ENCODE assay signal across 25 mouse cellular contexts in genomic region chr7:105803428-105803827, GRCm38 (mm10). TPM values are rescaled to one million over a fixed set of nuclear protein-coding genes. Genes with fewer than 3 reads are reported as not detected.
DNase-seq lines count a peak whose midpoint lies in the region; ATAC-seq and TF ChIP-seq lines count a peak whose summit lies in the region.
"Had no signal": no experiment of that assay in that cellular context is flagged by ENCODE, and none has a peak within 500 bp of the region (broad histone marks: within the 10 kb centered on the region; RNA-seq: fewer than 3 reads in every experiment).

No protein-coding gene starts in this region.

- H3K9ac ChIP-seq in heart, embryonic 12.5 days = no peak overlapping the region
- no peak overlapping the region for H3K9ac ChIP-seq in heart, embryonic 13.5 days
- no peak overlapping the region for H3K9ac ChIP-seq in heart, embryonic 11.5 days (ENCODE audit: low read depth, low read length)
- H3K9ac ChIP-seq in liver, postnatal 0 days (replicated peaks) = no peak overlapping the region
- no peak overlapping the region for H3K9ac ChIP-seq in liver, embryonic 11.5 days (ENCODE audit: low read depth, low read length)
- H3K9ac ChIP-seq: forebrain, embryonic 13.5 days; heart, embryonic 15.5 days; hindbrain, embryonic 14.5 days had no signal

- 0 out of 2 replicates have a peak, but pooled peaks cover under 1% of the 10 kb centered on the region for H3K4me1 ChIP-seq in heart, embryonic 12.5 days (replicated peaks)
- H3K4me1 ChIP-seq in heart, embryonic 13.5 days = 0 out of 2 replicates have a peak, but pooled peaks cover 8% of the 10 kb centered on the region
- H3K4me1 ChIP-seq in heart, embryonic 11.5 days (ENCODE audit: control insufficient read depth, insufficient read depth, low read length) = no peaks in the 10 kb centered on the region
- 0 out of 2 replicates have a peak, but pooled peaks cover 3% of the 10 kb centered on the region for H3K4me1 ChIP-seq in liver, postnatal 0 days (ENCODE audit: insufficient read depth)
- H3K4me1 ChIP-seq in liver, embryonic 11.5 days (replicated peaks; ENCODE audit: control insufficient read depth, insufficient read depth, low read length) = no peaks in the 10 kb centered on the region
- H3K4me1 ChIP-seq: forebrain, embryonic 10.5 days; forebrain, embryonic 13.5 days; heart, embryonic 15.5 days had no signal

- no peak for TF ChIP-seq CTCF in liver, postnatal 0 days (IDR thresholded peaks at IDR 0.05; ENCODE audit: low read depth)

- no peak overlapping the region for H3K27ac ChIP-seq in heart, embryonic 12.5 days (ENCODE audit: poor library complexity, severe bottlenecking)
- 0 out of 2 replicates have a peak overlapping the region, but pooled peaks have one; percentile 10 for H3K27ac ChIP-seq in heart, embryonic 13.5 days (replicated peaks)
- no peak overlapping the region for H3K27ac ChIP-seq in heart, embryonic 11.5 days (ENCODE audit: low read depth, low read length)
- H3K27ac ChIP-seq in liver, postnatal 0 days (ENCODE audit: low read depth) = 0 out of 2 replicates have a peak overlapping the region, but pooled peaks have one; percentile 11
- H3K27ac ChIP-seq in liver, embryonic 11.5 days (ENCODE audit: low read depth, low read length) = no peak overlapping the region
- H3K27ac ChIP-seq: forebrain, embryonic 10.5 days; forebrain, embryonic 13.5 days; hindbrain, embryonic 14.5 days; hindbrain, postnatal 0 days had no signal

- no peak overlapping the region for H3K4me3 ChIP-seq in heart, embryonic 12.5 days
- no peak overlapping the region for H3K4me3 ChIP-seq in heart, embryonic 13.5 days
- no peak overlapping the region for H3K4me3 ChIP-seq in heart, embryonic 11.5 days (ENCODE audit: low read depth, low read length)
- no peak overlapping the region for H3K4me3 ChIP-seq in liver, postnatal 0 days (ENCODE audit: low read depth, low read length)
- no peak overlapping the region for H3K4me3 ChIP-seq in liver, embryonic 11.5 days (ENCODE audit: low read depth, low read length)
- H3K4me3 ChIP-seq: forebrain, embryonic 10.5 days; forebrain, embryonic 13.5 days; heart, embryonic 15.5 days had no signal

- peak; percentile 80 for DNase-seq in heart, adult 11 months
- DNase-seq in liver, postnatal 0 days = no peak
- no peak for DNase-seq in liver, embryonic 11.5 days (ENCODE audit: low spot score)
- DNase-seq: adrenal gland, postnatal 10 days; adrenal gland, postnatal 36 days; B cell, adult 2 months; cerebellum, adult 18-20 months; cerebellum, adult 9-10 months; cerebellum, postnatal 14 days; gastrocnemius, postnatal 25 days; heart, postnatal 4 days; kidney, adult 11 months had no signal

- H3K27me3 ChIP-seq in heart, embryonic 12.5 days (replicated peaks) = no peaks in the 10 kb centered on the region
- no peaks in the 10 kb centered on the region for H3K27me3 ChIP-seq in heart, embryonic 13.5 days (replicated peaks)
- no peaks in the 10 kb centered on the region for H3K27me3 ChIP-seq in heart, embryonic 11.5 days (ENCODE audit: control insufficient read depth, insufficient read depth, low read length)
- no peaks in the 10 kb centered on the region for H3K27me3 ChIP-seq in liver, postnatal 0 days (ENCODE audit: insufficient read depth, low read length)
- no peaks in the 10 kb centered on the region for H3K27me3 ChIP-seq in liver, embryonic 11.5 days (replicated peaks; ENCODE audit: control insufficient read depth, insufficient read depth, low read length)
- H3K27me3 ChIP-seq: CH12.LX; forebrain, embryonic 13.5 days; heart, embryonic 15.5 days had no signal

- H3K9me3 ChIP-seq in heart, embryonic 12.5 days (replicated peaks) = no peaks in the 10 kb centered on the region
- H3K9me3 ChIP-seq in heart, embryonic 13.5 days = no peaks in the 10 kb centered on the region
- no peaks in the 10 kb centered on the region for H3K9me3 ChIP-seq in heart, embryonic 11.5 days (replicated peaks; ENCODE audit: control insufficient read depth, low read length)
- H3K9me3 ChIP-seq in liver, postnatal 0 days (ENCODE audit: low read length) = no peaks in the 10 kb centered on the region
- no peaks in the 10 kb centered on the region for H3K9me3 ChIP-seq in liver, embryonic 11.5 days (ENCODE audit: control insufficient read depth, low read length)
- H3K9me3 ChIP-seq: forebrain, embryonic 10.5 days; forebrain, embryonic 13.5 days; G1E; heart, embryonic 15.5 days had no signal

- no peak overlapping the region for H3K4me2 ChIP-seq in heart, embryonic 12.5 days
- H3K4me2 ChIP-seq in heart, embryonic 13.5 days = no peak overlapping the region
- no peak overlapping the region for H3K4me2 ChIP-seq in heart, embryonic 11.5 days
- no peak overlapping the region for H3K4me2 ChIP-seq in liver, postnatal 0 days (ENCODE audit: low read depth, low read length)
- H3K4me2 ChIP-seq in liver, embryonic 11.5 days = no peak overlapping the region
- H3K4me2 ChIP-seq: forebrain, embryonic 13.5 days; heart, embryonic 15.5 days; hindbrain, embryonic 14.5 days had no signal

- TF ChIP-seq EP300 in liver, postnatal 0 days (IDR thresholded peaks at IDR 0.05; ENCODE audit: low read depth) = no peak

- H3K36me3 ChIP-seq in heart, embryonic 12.5 days = peaks cover 11% of the 10 kb centered on the region
- H3K36me3 ChIP-seq in heart, embryonic 13.5 days = peaks cover 16% of the 10 kb centered on the region
- peaks cover 1% of the 10 kb centered on the region; the same call in 1 of the 2 replicates for H3K36me3 ChIP-seq in heart, embryonic 11.5 days (ENCODE audit: control insufficient read depth, insufficient read depth, low read length)
- H3K36me3 ChIP-seq in liver, postnatal 0 days (replicated peaks; ENCODE audit: insufficient read depth, low read length) = no peaks in the 10 kb centered on the region; the same call in 1 of the 2 replicates
- H3K36me3 ChIP-seq in liver, embryonic 11.5 days (ENCODE audit: control insufficient read depth, insufficient read depth, low read length) = peaks cover 3% of the 10 kb centered on the region

- ATAC-seq in heart, embryonic 12.5 days (ENCODE audit: insufficient number of reproducible peaks, low FRiP score) = no peak
- no peak for ATAC-seq in heart, embryonic 13.5 days (ENCODE audit: extremely low read depth, insufficient number of reproducible peaks, low FRiP score, low TSS enrichment)
- no peak for ATAC-seq in heart, embryonic 11.5 days (replicated peaks; ENCODE audit: insufficient number of reproducible peaks, low FRiP score, low TSS enrichment)
- ATAC-seq in liver, postnatal 0 days = no peak
- ATAC-seq in liver, embryonic 11.5 days (replicated peaks; ENCODE audit: low FRiP score) = no peak
- ATAC-seq: forebrain, embryonic 13.5 days; forebrain, embryonic 16.5 days; hindbrain, postnatal 0 days; inflammation-experienced regulatory T-cells, adult 6 months; Patski had no signal

RNA-seq across cellular contexts. Expression of gene Mrpl17, which starts 7.5 kb away (rescaled TPM):
- polyA plus RNA-seq in heart, embryonic 12.5 days (2016; fragmentation: Nextera tagmentation; extraction: Ambion mirVana) = 232 TPM in 2 replicates
- polyA plus RNA-seq in heart, embryonic 13.5 days (2015; fragmentation: Nextera tagmentation; extraction: Ambion mirVana) = 226 and 239 TPM in 2 replicates
- polyA plus RNA-seq in heart, embryonic 11.5 days (2014; fragmentation: Nextera tagmentation; extraction: Ambion mirVana) = 266 and 273 TPM in 2 replicates
- polyA plus RNA-seq in liver, postnatal 0 days (2015; fragmentation: Nextera tagmentation; extraction: Ambion mirVana) = 405 and 416 TPM in 2 replicates
- 432 and 453 TPM in 2 replicates for polyA plus RNA-seq in liver, embryonic 11.5 days (2014; fragmentation: Nextera tagmentation; extraction: Ambion mirVana)

RNA-seq across cellular contexts. Expression of gene Dchs1, which starts 16.0 kb away (rescaled TPM):
- 8.7 and 9.4 TPM in 2 replicates for polyA plus RNA-seq in heart, embryonic 12.5 days (2016; fragmentation: Nextera tagmentation; extraction: Ambion mirVana)
- polyA plus RNA-seq in heart, embryonic 13.5 days (2015; fragmentation: Nextera tagmentation; extraction: Ambion mirVana) = 4.7 and 5.9 TPM in 2 replicates
- polyA plus RNA-seq in heart, embryonic 11.5 days (2014; fragmentation: Nextera tagmentation; extraction: Ambion mirVana) = 7.6 TPM in 2 replicates
- 0.45 and 0.58 TPM in 2 replicates for polyA plus RNA-seq in liver, postnatal 0 days (2015; fragmentation: Nextera tagmentation; extraction: Ambion mirVana)
- polyA plus RNA-seq in liver, embryonic 11.5 days (2014; fragmentation: Nextera tagmentation; extraction: Ambion mirVana) = 5.0 and 5.8 TPM in 2 replicates
- polyA plus RNA-seq: G1E, Patski had no signal

RNA-seq across cellular contexts. Expression of gene Tpp1, which starts 51.4 kb away (rescaled TPM):
- polyA plus RNA-seq in heart, embryonic 12.5 days (2016; fragmentation: Nextera tagmentation; extraction: Ambion mirVana) = 87.7 and 97.8 TPM in 2 replicates
- 80.7 and 88.2 TPM in 2 replicates for polyA plus RNA-seq in heart, embryonic 13.5 days (2015; fragmentation: Nextera tagmentation; extraction: Ambion mirVana)
- 85.8 and 95.7 TPM in 2 replicates for polyA plus RNA-seq in heart, embryonic 11.5 days (2014; fragmentation: Nextera tagmentation; extraction: Ambion mirVana)
- polyA plus RNA-seq in liver, postnatal 0 days (2015; fragmentation: Nextera tagmentation; extraction: Ambion mirVana) = 60.9 and 65.8 TPM in 2 replicates
- polyA plus RNA-seq in liver, embryonic 11.5 days (2014; fragmentation: Nextera tagmentation; extraction: Ambion mirVana) = 77.3 and 80.0 TPM in 2 replicates

RNA-seq across cellular contexts. Expression of gene Taf10, which starts 59.3 kb away (rescaled TPM):
- polyA plus RNA-seq in heart, embryonic 12.5 days (2016; fragmentation: Nextera tagmentation; extraction: Ambion mirVana) = 142 and 160 TPM in 2 replicates
- 120 and 134 TPM in 2 replicates for polyA plus RNA-seq in heart, embryonic 13.5 days (2015; fragmentation: Nextera tagmentation; extraction: Ambion mirVana)
- 152 and 161 TPM in 2 replicates for polyA plus RNA-seq in heart, embryonic 11.5 days (2014; fragmentation: Nextera tagmentation; extraction: Ambion mirVana)
- polyA plus RNA-seq in liver, postnatal 0 days (2015; fragmentation: Nextera tagmentation; extraction: Ambion mirVana) = 104 and 110 TPM in 2 replicates
- 229 and 244 TPM in 2 replicates for polyA plus RNA-seq in liver, embryonic 11.5 days (2014; fragmentation: Nextera tagmentation; extraction: Ambion mirVana)

Comparison
In these comparisons a context has a peak if more than half of its experiments do, and no peak if none do; other contexts are left out.
1. H3K27ac ChIP-seq: peak in heart, embryonic 13.5 days (single experiment) and liver, postnatal 0 days (single experiment); none in heart, embryonic 12.5 days (single experiment), heart, embryonic 11.5 days (single experiment) and liver, embryonic 11.5 days (single experiment).